Mouse (Mus musculus) liver, postnatal 0 days (tissue): ENCODE data around the gene Prrt2.

ENCODE experiments used
- CTCF ChIP-seq: sonication (generic); IDR thresholded peaks from 2 replicates; pipeline ENCODE4 v1.5.1; 2016; ENCODE audit warnings: antibody characterized with exemption, low read depth
- EP300 ChIP-seq: IDR thresholded peaks from 2 replicates; pipeline ENCODE4 v1.6.1; 2016; ENCODE audit warnings: antibody characterized with exemption, low read depth, mild to moderate bottlenecking

DNA sequence TGATC, 4.7 kb downstream of the Prrt2 start, which contains the start of gene Pagr1b:
- TF ChIP-seq CTCF, result no peak
- TF ChIP-seq EP300, result no peak
